Mouse (Mus musculus): ENCODE measurements around the gene Unc119. TPM values are rescaled to one million over a fixed set of nuclear protein-coding genes. Genes with fewer than 3 reads are reported as not detected.

Gene Unc119
- 5.7 TPM for polyA plus RNA-seq (2014; fragmentation: Illumina TruSeq; extraction: RNeasy Lipid Tissue Mini Kit (QIAGEN cat#74804); ENCODE audit: low read depth, low replicate concordance)

GRCm38 (mm10) chr11:78343381-78344327 lies at the start of gene Unc119:
Unc119 (plus strand) TSS chr11:78343482.

GRCm38 (mm10) chr11:78301357-78302084 lies 41.8 kb upstream of the Unc119 start, which contains the start of gene Spag5:
Spag5 (plus strand) TSS chr11:78301529.

GRCm38 (mm10) chr11:78322860-78323259 lies 20.4 kb upstream of the Unc119 start, which contains the start of gene Aldoc:
Aldoc (plus strand) TSS chr11:78322968.

GRCm38 (mm10) chr11:78327634-78328511 lies 15.4 kb upstream of the Unc119 start, which contains the start of gene Pigs:
Pigs (plus strand) TSS chr11:78328415.

GRCm38 (mm10) chr11:78386508-78387043 lies 43.3 kb downstream of the Unc119 start, which contains the start of gene Foxn1:
Foxn1 (minus strand) TSS chr11:78386558.

Other genes with a start within 250 kb of the Unc119 start
- gene Fam222b, start 248.8 kb upstream of the Unc119 start, polyA plus RNA-seq (2014; fragmentation: Illumina TruSeq; extraction: RNeasy Lipid Tissue Mini Kit (QIAGEN cat#74804); ENCODE audit: low read depth, low replicate concordance) = 12.1 TPM
- 1.2 TPM for gene Traf4, start 177.9 kb upstream of the Unc119 start, polyA plus RNA-seq (2014; fragmentation: Illumina TruSeq; extraction: RNeasy Lipid Tissue Mini Kit (QIAGEN cat#74804); ENCODE audit: low read depth, low replicate concordance)
- 4.7 TPM for gene Nek8, start 166.8 kb upstream of the Unc119 start, polyA plus RNA-seq (2014; fragmentation: Illumina TruSeq; extraction: RNeasy Lipid Tissue Mini Kit (QIAGEN cat#74804); ENCODE audit: low read depth, low replicate concordance)
- 38.1 TPM for gene Tlcd1, start 166.8 kb upstream of the Unc119 start, polyA plus RNA-seq (2014; fragmentation: Illumina TruSeq; extraction: RNeasy Lipid Tissue Mini Kit (QIAGEN cat#74804); ENCODE audit: low read depth, low replicate concordance)
- 709 TPM for gene Rpl23a, start 159.9 kb upstream of the Unc119 start, polyA plus RNA-seq (2014; fragmentation: Illumina TruSeq; extraction: RNeasy Lipid Tissue Mini Kit (QIAGEN cat#74804); ENCODE audit: low read depth, low replicate concordance)
- gene Rab34, start 155.1 kb upstream of the Unc119 start, polyA plus RNA-seq (2014; fragmentation: Illumina TruSeq; extraction: RNeasy Lipid Tissue Mini Kit (QIAGEN cat#74804); ENCODE audit: low read depth, low replicate concordance) = 17.8 TPM
- gene Proca1, start 150.1 kb upstream of the Unc119 start, polyA plus RNA-seq (2014; fragmentation: Illumina TruSeq; extraction: RNeasy Lipid Tissue Mini Kit (QIAGEN cat#74804); ENCODE audit: low read depth, low replicate concordance) = 28.4 TPM
- 49.5 TPM for gene Sdf2, start 97.7 kb upstream of the Unc119 start, polyA plus RNA-seq (2014; fragmentation: Illumina TruSeq; extraction: RNeasy Lipid Tissue Mini Kit (QIAGEN cat#74804); ENCODE audit: low read depth, low replicate concordance)
- 24.0 TPM for gene Supt6, start 97.5 kb upstream of the Unc119 start, polyA plus RNA-seq (2014; fragmentation: Illumina TruSeq; extraction: RNeasy Lipid Tissue Mini Kit (QIAGEN cat#74804); ENCODE audit: low read depth, low replicate concordance)
- 106 TPM for gene 2610507B11Rik, start 81.7 kb upstream of the Unc119 start, polyA plus RNA-seq (2014; fragmentation: Illumina TruSeq; extraction: RNeasy Lipid Tissue Mini Kit (QIAGEN cat#74804); ENCODE audit: low read depth, low replicate concordance)
- 0.58 TPM for gene BC030499, start 52.6 kb upstream of the Unc119 start, polyA plus RNA-seq (2014; fragmentation: Illumina TruSeq; extraction: RNeasy Lipid Tissue Mini Kit (QIAGEN cat#74804); ENCODE audit: low read depth, low replicate concordance)
- 2.7 TPM for gene Spag5, start 42.0 kb upstream of the Unc119 start, polyA plus RNA-seq (2014; fragmentation: Illumina TruSeq; extraction: RNeasy Lipid Tissue Mini Kit (QIAGEN cat#74804); ENCODE audit: low read depth, low replicate concordance)
- 7.2 TPM for gene Aldoc, start 20.5 kb upstream of the Unc119 start, polyA plus RNA-seq (2014; fragmentation: Illumina TruSeq; extraction: RNeasy Lipid Tissue Mini Kit (QIAGEN cat#74804); ENCODE audit: low read depth, low replicate concordance)
- gene Pigs, start 15.1 kb upstream of the Unc119 start, polyA plus RNA-seq (2014; fragmentation: Illumina TruSeq; extraction: RNeasy Lipid Tissue Mini Kit (QIAGEN cat#74804); ENCODE audit: low read depth, low replicate concordance) = 5.2 TPM
- gene Foxn1, start 43.1 kb downstream of the Unc119 start, polyA plus RNA-seq (2014; fragmentation: Illumina TruSeq; extraction: RNeasy Lipid Tissue Mini Kit (QIAGEN cat#74804); ENCODE audit: low read depth, low replicate concordance) = not detected
- gene Slc13a2, start 78.7 kb downstream of the Unc119 start, polyA plus RNA-seq (2014; fragmentation: Illumina TruSeq; extraction: RNeasy Lipid Tissue Mini Kit (QIAGEN cat#74804); ENCODE audit: low read depth, low replicate concordance) = not detected
- gene Slc46a1, start 122.2 kb downstream of the Unc119 start, polyA plus RNA-seq (2014; fragmentation: Illumina TruSeq; extraction: RNeasy Lipid Tissue Mini Kit (QIAGEN cat#74804); ENCODE audit: low read depth, low replicate concordance) = 1.5 TPM
- gene Sarm1, start 154.3 kb downstream of the Unc119 start, polyA plus RNA-seq (2014; fragmentation: Illumina TruSeq; extraction: RNeasy Lipid Tissue Mini Kit (QIAGEN cat#74804); ENCODE audit: low read depth, low replicate concordance) = 0.23 TPM
- not detected for gene Vtn, start 155.6 kb downstream of the Unc119 start, polyA plus RNA-seq (2014; fragmentation: Illumina TruSeq; extraction: RNeasy Lipid Tissue Mini Kit (QIAGEN cat#74804); ENCODE audit: low read depth, low replicate concordance)
- gene Sebox, start 160.0 kb downstream of the Unc119 start, polyA plus RNA-seq (2014; fragmentation: Illumina TruSeq; extraction: RNeasy Lipid Tissue Mini Kit (QIAGEN cat#74804); ENCODE audit: low read depth, low replicate concordance) = not detected
- 31.2 TPM for gene Tmem199, start 168.7 kb downstream of the Unc119 start, polyA plus RNA-seq (2014; fragmentation: Illumina TruSeq; extraction: RNeasy Lipid Tissue Mini Kit (QIAGEN cat#74804); ENCODE audit: low read depth, low replicate concordance)
- gene Poldip2, start 168.7 kb downstream of the Unc119 start, polyA plus RNA-seq (2014; fragmentation: Illumina TruSeq; extraction: RNeasy Lipid Tissue Mini Kit (QIAGEN cat#74804); ENCODE audit: low read depth, low replicate concordance) = 30.6 TPM
- 25.8 TPM for gene Tnfaip1, start 192.8 kb downstream of the Unc119 start, polyA plus RNA-seq (2014; fragmentation: Illumina TruSeq; extraction: RNeasy Lipid Tissue Mini Kit (QIAGEN cat#74804); ENCODE audit: low read depth, low replicate concordance)
- gene Ift20, start 192.9 kb downstream of the Unc119 start, polyA plus RNA-seq (2014; fragmentation: Illumina TruSeq; extraction: RNeasy Lipid Tissue Mini Kit (QIAGEN cat#74804); ENCODE audit: low read depth, low replicate concordance) = 50.4 TPM
- 19.9 TPM for gene Tmem97, start 207.3 kb downstream of the Unc119 start, polyA plus RNA-seq (2014; fragmentation: Illumina TruSeq; extraction: RNeasy Lipid Tissue Mini Kit (QIAGEN cat#74804); ENCODE audit: low read depth, low replicate concordance)